Mouse (Mus musculus) bone marrow, adult 2 months (tissue): ENCODE results near the gene Cldn24. TPM values are rescaled to one million over a fixed set of nuclear protein-coding genes. Genes with fewer than 3 reads are reported as not detected.
"Not testable (repeated sequence)": the region's sequence is repeated elsewhere in the genome, so short reads cannot be mapped to it uniquely, and the experiment has no call there.

ENCODE experiments used
- H3K27ac ChIP-seq: fragments of 200-500 bp; 2 replicates; pipeline ENCODE4 v1.5.1; 2012; ENCODE audit warnings: low read depth, mild to moderate bottlenecking, control low read depth, inconsistent platforms, low read length; ENCODE audit not compliant: control insufficient read depth, poor library complexity, insufficient read depth
- H3K4me1 ChIP-seq: fragments of 200-500 bp; 2 replicates; pipeline ENCODE4 v1.6.1; 2011; ENCODE audit warnings: low read length; ENCODE audit not compliant: control insufficient read depth, insufficient read depth
- H3K4me3 ChIP-seq: fragments of 200-500 bp; replicated peaks from 2 replicates; pipeline ENCODE3; 2011; ENCODE audit warnings: mild to moderate bottlenecking, low read depth, low read length, control low read depth; ENCODE audit not compliant: control insufficient read depth
- CTCF ChIP-seq: fragments of 200-500 bp; IDR thresholded peaks from 2 replicates; pipeline ENCODE4 v1.5.1; 2011; ENCODE audit warnings: low read length, control low read depth; ENCODE audit not compliant: control insufficient read depth, insufficient read depth
- POLR2A ChIP-seq: fragments of 200-500 bp; IDR thresholded peaks from 2 replicates; pipeline ENCODE4 v1.6.1; 2011; ENCODE audit warnings: low read depth, mild to moderate bottlenecking, control low read depth, low read length, borderline replicate concordance; ENCODE audit not compliant: control insufficient read depth
- WGBS: fragments of 180-500 bp; shearing (Covaris S2); methylation state at CpG from one replicate; pipeline ENCODE4 v1.1.7; 2018; 5-methylcytosine and 5-hydroxymethylcytosine counted together
- polyA plus RNA-seq: library from polyadenylated mRNA; stranded (reverse); fragments of >200 nt; gene quantifications from 2 replicates; pipeline ENCODE4 v1.2.4, GENCODE M21; 2011; ENCODE audit warnings: low replicate concordance; ENCODE audit not compliant: missing spikeins, insufficient read depth, insufficient read length

The Cldn24 gene
- polyA plus RNA-seq, 1 experiment = not detected

DNA sequence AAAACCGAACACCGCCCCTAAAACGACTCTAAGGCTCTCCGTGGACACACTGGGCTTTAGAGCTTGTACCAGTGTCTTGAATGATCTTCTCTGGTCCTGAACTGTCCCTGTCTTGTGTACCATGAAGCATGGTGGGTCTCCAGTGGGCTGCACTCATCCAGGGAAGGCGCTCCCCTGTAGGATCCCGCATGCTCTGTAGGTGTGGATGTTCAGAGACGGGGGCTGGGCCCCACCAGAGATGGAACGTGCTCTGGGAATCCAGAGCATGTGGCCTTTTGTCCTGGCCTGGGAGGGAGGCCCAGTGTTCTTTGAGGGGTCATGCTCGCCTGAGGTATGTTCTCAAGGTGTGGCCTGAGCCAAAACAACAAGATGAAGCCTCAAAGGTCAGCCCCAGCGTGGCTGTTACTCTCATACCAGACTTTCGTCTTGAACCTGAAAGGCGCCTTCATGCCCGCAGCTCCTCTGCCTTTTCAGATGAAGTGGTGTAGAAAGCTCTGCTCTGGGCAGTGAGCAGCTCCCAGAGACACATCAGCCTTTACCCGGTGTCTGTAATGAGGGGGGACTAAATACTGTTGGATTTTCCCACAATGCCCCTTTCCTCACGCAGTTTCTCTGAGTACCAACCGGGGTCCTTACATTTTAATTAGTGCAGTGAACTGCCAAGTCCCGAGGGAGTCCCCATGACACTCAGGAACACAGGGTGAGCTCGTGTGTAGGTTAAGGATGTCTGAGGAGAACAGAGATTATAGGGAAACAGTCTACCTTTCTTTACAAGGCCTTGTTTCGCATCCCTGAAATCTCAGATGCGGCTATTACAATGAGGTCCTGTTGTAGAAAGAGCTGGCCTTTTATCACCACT is 800 bp upstream of the Cldn24 start:
- no peak for TF ChIP-seq CTCF
- no peak for TF ChIP-seq POLR2A
- Histone ChIP-seq H3K4me3 (no peak overlapping the region), H3K4me1 (no peaks in the 10 kb centered on the region), H3K27ac (no peak overlapping the region)
- WGBS = 81% methylated on average over 20 of the region's 20 CpGs

DNA sequence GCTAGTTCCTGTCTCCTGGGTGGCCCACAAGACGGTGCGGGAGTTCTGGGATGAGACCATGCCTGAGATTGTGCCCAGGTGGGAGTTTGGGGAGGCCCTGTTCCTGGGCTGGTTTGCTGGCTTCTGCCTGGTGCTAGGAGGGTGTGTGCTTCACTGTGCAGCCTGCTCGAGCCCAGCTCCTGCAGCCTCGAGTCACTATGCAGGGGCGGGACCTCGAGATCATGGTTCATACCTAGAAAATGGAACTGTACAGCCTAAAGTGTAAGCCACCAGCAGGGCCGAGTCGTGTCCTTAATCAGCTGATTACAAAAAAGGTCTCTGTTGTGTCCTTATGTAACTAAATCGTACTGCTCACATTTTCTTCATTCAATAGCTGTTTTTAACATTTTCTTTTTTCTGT is 598 bp downstream of the Cldn24 start:
- not testable (repeated sequence) for H3K27ac ChIP-seq, H3K4me1 ChIP-seq, H3K4me3 ChIP-seq
- WGBS = 58% methylated on average over 7 of the region's 9 CpGs

DNA sequence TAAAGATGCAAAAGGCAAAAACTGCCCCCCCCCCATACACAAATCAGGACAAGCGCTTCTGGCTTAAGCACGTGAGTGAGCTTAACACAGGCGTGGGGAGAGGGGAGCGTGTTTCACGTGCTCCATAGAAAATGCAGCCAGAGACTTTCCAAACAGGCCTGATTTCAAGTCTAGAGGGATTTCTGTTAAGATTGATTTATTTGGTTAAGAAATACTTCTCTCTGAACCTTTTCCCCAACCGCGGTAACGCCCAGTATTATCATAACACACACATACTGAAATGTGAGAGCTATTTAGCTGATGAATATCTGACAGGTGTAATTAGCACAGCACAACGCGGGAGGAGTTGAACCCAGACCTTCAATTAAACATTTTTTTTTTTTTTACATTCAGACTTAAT is 1.8 kb downstream of the Cldn24 start:
- Histone ChIP-seq H3K27ac (no peak overlapping the region), H3K4me1 (no peaks in the 10 kb centered on the region), H3K4me3 (no peak overlapping the region)
- WGBS = 87% methylated on average over 10 of the region's 10 CpGs
- TF ChIP-seq POLR2A (no peak), CTCF (no peak)

DNA sequence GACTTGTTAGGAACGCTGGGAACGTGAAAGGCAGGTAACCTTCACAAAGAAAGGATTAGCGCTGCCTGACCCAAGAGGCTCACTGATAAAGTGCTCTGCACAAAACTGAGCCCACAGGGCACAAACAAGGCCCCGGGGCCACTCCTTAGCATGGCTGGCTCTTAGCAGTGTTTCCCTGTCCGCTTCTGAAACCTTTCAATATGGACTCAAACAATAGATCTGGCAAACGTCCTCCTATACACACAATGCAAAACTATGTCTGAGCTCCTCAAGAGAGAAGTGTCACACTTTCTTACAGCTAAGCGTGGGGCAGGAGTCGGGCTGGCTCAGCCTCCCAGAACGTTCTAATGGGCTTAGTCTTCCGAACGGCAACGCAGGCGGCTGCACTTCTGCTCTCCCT is 2.2 kb downstream of the Cldn24 start, which contains the start of gene Cldn22:
Gene Cldn22 (plus strand): TSS at position 301 of the 400 bp plus-strand sequence.
- 87% methylated on average over 13 of the region's 13 CpGs for WGBS
- Histone ChIP-seq H3K4me3 (no peak within 1 kb of the TSS), H3K27ac (no peak within 1 kb of the TSS), H3K4me1 (no peaks in the 10 kb centered on the region)
- TF ChIP-seq POLR2A (no peak), CTCF (no peak)

DNA sequence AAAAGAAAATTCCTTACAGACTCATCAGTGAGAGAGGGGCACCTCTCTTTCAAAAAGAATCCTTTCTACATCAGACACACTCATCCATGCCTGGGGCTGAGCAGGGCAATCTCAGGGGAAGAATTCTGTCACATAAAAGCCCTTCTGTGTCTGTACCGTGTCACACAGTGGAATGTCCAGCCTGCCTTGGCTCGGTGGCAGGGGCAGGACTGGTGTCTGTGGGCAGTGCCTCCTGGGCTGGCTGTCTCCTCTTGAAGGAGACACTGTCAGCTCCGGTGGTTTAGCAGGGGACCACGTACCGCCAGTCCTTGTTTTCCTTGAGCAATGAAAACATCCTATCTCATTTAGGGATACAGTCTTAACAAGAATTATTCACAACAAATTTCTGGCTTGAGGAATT is 3.7 kb downstream of the Cldn24 start:
- TF ChIP-seq CTCF = no peak
- TF ChIP-seq POLR2A = no peak
- Histone ChIP-seq H3K4me1 (no peaks in the 10 kb centered on the region), H3K27ac (no peak overlapping the region), H3K4me3 (no peak overlapping the region)
- 76% methylated on average over 5 of the region's 5 CpGs for WGBS

DNA sequence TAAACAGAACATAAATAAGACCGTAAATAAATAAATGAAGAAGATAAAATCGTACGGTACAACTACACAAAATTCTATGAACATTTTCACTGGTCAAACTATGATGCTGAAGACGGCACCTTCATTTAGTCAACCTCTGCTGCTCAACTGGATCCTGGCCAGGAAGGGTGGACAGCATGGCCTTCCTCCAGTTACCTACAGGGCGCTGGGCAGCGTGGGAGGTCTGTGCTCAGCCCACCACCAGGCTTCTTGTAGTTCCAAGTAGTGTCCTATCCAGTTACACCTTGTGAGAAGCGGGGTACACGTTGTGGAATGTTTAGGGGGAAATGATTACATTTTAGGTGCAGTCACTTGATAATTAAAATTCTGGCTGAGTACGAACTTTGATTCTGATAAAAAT is 5.0 kb downstream of the Cldn24 start:
- Histone ChIP-seq H3K4me3 (no peak overlapping the region), H3K27ac (no peak overlapping the region), H3K4me1 (no peaks in the 10 kb centered on the region)
- TF ChIP-seq POLR2A (no peak), CTCF (no peak)
- WGBS = 87% methylated on average over 9 of the region's 9 CpGs

DNA sequence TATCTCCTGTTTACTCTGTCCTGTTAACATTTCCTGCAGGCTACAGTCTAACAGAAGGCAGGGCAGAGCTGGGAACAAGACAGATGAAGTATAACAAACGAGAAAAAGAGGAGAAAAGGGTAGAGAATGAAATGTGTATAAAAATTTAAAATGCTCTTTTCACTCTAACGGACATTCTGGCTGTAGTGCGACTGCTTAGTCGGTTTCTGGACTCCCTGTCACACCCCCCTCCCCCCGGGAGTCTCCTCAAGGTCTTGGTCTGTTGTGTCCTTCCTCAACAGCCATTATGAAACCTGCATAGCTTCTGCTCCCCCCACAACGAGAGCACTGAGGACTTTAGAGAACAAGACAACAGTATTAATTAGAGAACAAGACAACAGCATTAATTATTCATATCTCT is 10.7 kb downstream of the Cldn24 start:
- no peak for TF ChIP-seq CTCF
- no peak for TF ChIP-seq POLR2A
- no peak overlapping the region for H3K27ac ChIP-seq
- 69% methylated on average over 6 of the region's 6 CpGs for WGBS
- H3K4me3 ChIP-seq = no peak overlapping the region
- no peaks in the 10 kb centered on the region for H3K4me1 ChIP-seq

DNA sequence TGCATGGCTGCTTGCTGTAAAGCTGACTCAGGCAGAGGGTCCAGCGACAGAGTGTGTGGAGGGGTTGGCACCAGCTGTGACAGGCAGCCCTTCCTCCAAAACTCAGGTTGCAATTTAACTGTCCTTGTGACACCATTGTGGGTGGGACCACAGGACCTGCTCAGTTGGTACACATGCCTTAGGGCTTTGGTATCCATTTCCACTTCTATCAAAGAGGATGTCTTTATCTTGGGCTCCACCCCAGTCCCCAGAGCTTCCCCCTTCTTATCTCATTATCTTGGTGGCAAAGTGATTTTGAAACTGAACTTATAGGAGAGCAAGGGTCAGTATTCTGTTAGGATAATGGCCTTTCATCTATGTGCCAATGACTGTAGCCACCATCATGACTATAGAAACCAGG is 12.0 kb downstream of the Cldn24 start:
- 44% methylated on average over 1 of the region's 1 CpGs for WGBS
- H3K27ac ChIP-seq = no peak overlapping the region
- H3K4me1 ChIP-seq = no peaks in the 10 kb centered on the region
- H3K4me3 ChIP-seq = no peak overlapping the region
- TF ChIP-seq POLR2A = no peak
- TF ChIP-seq CTCF = no peak

DNA sequence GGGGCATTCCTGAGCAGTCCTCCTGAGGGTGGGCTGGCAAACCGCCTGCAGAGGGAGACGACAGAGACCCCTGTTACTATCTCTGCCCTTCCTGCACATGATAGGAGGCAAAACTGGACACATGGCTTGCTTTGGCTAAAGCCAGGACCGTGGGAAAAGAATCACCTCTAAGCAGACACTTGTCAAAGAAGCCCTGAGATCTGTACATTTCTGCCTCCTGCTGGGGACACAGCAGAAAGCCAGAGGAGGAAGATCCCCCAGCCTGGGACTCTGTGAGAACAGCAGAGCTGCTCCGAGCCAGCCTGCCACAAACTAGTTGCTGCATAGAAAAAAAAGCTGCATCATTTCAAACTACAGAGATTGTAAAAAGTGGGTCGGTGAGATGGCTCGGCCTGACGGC is 21.1 kb downstream of the Cldn24 start:
- TF ChIP-seq POLR2A = no peak
- no peak for TF ChIP-seq CTCF

More for the DNA sequence above, 21.1 kb downstream of the Cldn24 start:
- H3K4me3 ChIP-seq = no peak overlapping the region
- no peaks in the 10 kb centered on the region for H3K4me1 ChIP-seq
- 85% methylated on average over 7 of the region's 7 CpGs for WGBS
- H3K27ac ChIP-seq = no peak overlapping the region
